Mouse (Mus musculus) CH12.LX (cell line): ENCODE data around the gene Galnt18. TPM values are rescaled to one million over a fixed set of nuclear protein-coding genes. Genes with fewer than 3 reads are reported as not detected.

Experiments used
- DNase-seq: peaks from one replicate; pipeline ENCODE4 v3.0.0-alpha.2; 2013; ENCODE audit errors: extremely low read depth
- H3K27ac ChIP-seq: 2 replicates; pipeline ENCODE4 v1.5.1; 2012; ENCODE audit warnings: low read depth, mild to moderate bottlenecking, control low read depth, moderate library complexity; ENCODE audit not compliant: insufficient read depth
- H3K27me3 ChIP-seq: replicated peaks from 2 replicates; pipeline ENCODE3; 2012; ENCODE audit warnings: inconsistent platforms
- H3K36me3 ChIP-seq, 2 experiments: replicated peaks in 1 of 2; 2 replicates each; pipeline versions ENCODE3 to v1.6.1; 2012; ENCODE audit warnings: inconsistent platforms in 1 of 2, low read length in 1 of 2, mild to moderate bottlenecking in 1 of 2, mixed read lengths in 1 of 2, moderate library complexity in 1 of 2; ENCODE audit not compliant: control insufficient read depth in 1 of 2, insufficient read depth in 1 of 2
- H3K4me1 ChIP-seq, 2 experiments: 2 replicates each; pipeline ENCODE4 v1.6.1; 2012; ENCODE audit warnings: inconsistent platforms in 1 of 2, moderate library complexity in 1 of 2; ENCODE audit not compliant: insufficient read depth in 2 of 2, control insufficient read depth in 1 of 2
- H3K4me2 ChIP-seq: 2 replicates; pipeline ENCODE4 v1.6.1; 2012; ENCODE audit warnings: low read depth, mild to moderate bottlenecking, control low read depth; ENCODE audit not compliant: poor library complexity, insufficient read depth, severe bottlenecking
- H3K4me3 ChIP-seq, 3 experiments: fragments of 150-350 bp in 1 of 3; sonication (generic) in 1 of 3; replicated peaks in 1 of 3; 2 replicates each; pipeline versions ENCODE3 to v1.5.1; 2011 to 2012; ENCODE audit warnings: low read depth in 2 of 3, low read length in 2 of 3, mild to moderate bottlenecking in 2 of 3, moderate library complexity in 2 of 3, control low read depth in 1 of 3, improper control_type of control experiment in 1 of 3, inconsistent platforms in 1 of 3, mixed read lengths in 1 of 3; ENCODE audit not compliant: poor library complexity in 1 of 3
- H3K79me2 ChIP-seq: replicated peaks from 2 replicates; pipeline ENCODE4 v1.6.1; 2012; ENCODE audit warnings: mild to moderate bottlenecking, moderate library complexity; ENCODE audit not compliant: control insufficient read depth, poor library complexity, insufficient read depth, severe bottlenecking; ENCODE audit errors: extremely low read depth
- H3K9ac ChIP-seq: 2 replicates; pipeline ENCODE4 v1.6.1; 2012; ENCODE audit warnings: low read depth, mild to moderate bottlenecking, control low read depth, moderate library complexity; ENCODE audit not compliant: insufficient read depth
- H3K9me3 ChIP-seq: replicated peaks from 2 replicates; pipeline ENCODE3; 2012; ENCODE audit warnings: low read length, inconsistent platforms, mixed read lengths
- BHLHE40 ChIP-seq: IDR thresholded peaks from 2 replicates; pipeline ENCODE4 v1.6.1; 2011; ENCODE audit warnings: mild to moderate bottlenecking, low read depth, low read length, improper control_type of control experiment
- CHD1 ChIP-seq: IDR thresholded peaks from 2 replicates; pipeline ENCODE4 v1.6.1; 2012; ENCODE audit warnings: low read depth, low read length, improper control_type of control experiment, inconsistent platforms
- CHD2 ChIP-seq: IDR thresholded peaks from 2 replicates; pipeline ENCODE4 v1.6.1; 2011; ENCODE audit warnings: low read length, improper control_type of control experiment
- ELF1 ChIP-seq: IDR thresholded peaks from 2 replicates; pipeline ENCODE4 v1.6.1; 2014; ENCODE audit warnings: low read depth, mild to moderate bottlenecking, inconsistent platforms, low read length, improper control_type of control experiment
- ETS1 ChIP-seq: conservative IDR thresholded peaks from 2 replicates; pipeline ENCODE4 v1.6.1; 2012; ENCODE audit warnings: low read depth, mild to moderate bottlenecking, inconsistent platforms, low read length, improper control_type of control experiment, moderate library complexity
- GABPA ChIP-seq: IDR thresholded peaks from 2 replicates; pipeline ENCODE4 v1.6.1; 2012; ENCODE audit warnings: low read depth, low read length, improper control_type of control experiment, inconsistent platforms; ENCODE audit not compliant: insufficient replicate concordance
- HCFC1 ChIP-seq: IDR thresholded peaks from 2 replicates; pipeline ENCODE4 v1.6.1; 2012; ENCODE audit warnings: low read depth, mild to moderate bottlenecking, inconsistent platforms, low read length, improper control_type of control experiment
- JUN ChIP-seq: IDR thresholded peaks from 2 replicates; pipeline ENCODE4 v1.6.1; 2011; ENCODE audit warnings: low read depth, mild to moderate bottlenecking, low read length, improper control_type of control experiment, moderate library complexity; ENCODE audit not compliant: insufficient read depth
- MEF2A ChIP-seq: IDR thresholded peaks from 2 replicates; pipeline ENCODE4 v1.6.1; 2014; ENCODE audit warnings: low read depth, mild to moderate bottlenecking, inconsistent platforms, low read length, improper control_type of control experiment, borderline replicate concordance
- NELFE ChIP-seq: IDR thresholded peaks from 2 replicates; pipeline ENCODE4 v1.6.1; 2011; ENCODE audit warnings: low read depth, low read length, improper control_type of control experiment
- NRF1 ChIP-seq: IDR thresholded peaks from 2 replicates; pipeline ENCODE4 v1.6.1; 2014; ENCODE audit warnings: low read depth, mild to moderate bottlenecking, inconsistent platforms, low read length, improper control_type of control experiment, moderate library complexity
- POLR2A ChIP-seq: IDR thresholded peaks from 2 replicates; pipeline ENCODE4 v1.6.1; 2011; ENCODE audit warnings: low read depth, mild to moderate bottlenecking, improper control_type of control experiment, low read length
- RCOR1 ChIP-seq: conservative IDR thresholded peaks from 2 replicates; pipeline ENCODE4 v1.6.1; 2012; ENCODE audit warnings: low read depth, mild to moderate bottlenecking, inconsistent platforms, low read length, improper control_type of control experiment
- SIN3A ChIP-seq: IDR thresholded peaks from 2 replicates; pipeline ENCODE4 v1.6.1; 2012; ENCODE audit warnings: low read length, improper control_type of control experiment, inconsistent platforms
- TBP ChIP-seq: conservative IDR thresholded peaks from 2 replicates; pipeline ENCODE4 v1.6.1; 2011; ENCODE audit warnings: low read depth, low read length, improper control_type of control experiment
- TCF12 ChIP-seq: IDR thresholded peaks from 2 replicates; pipeline ENCODE4 v1.6.1; 2014; ENCODE audit warnings: low read depth, mild to moderate bottlenecking, inconsistent platforms, low read length, improper control_type of control experiment
- UBTF ChIP-seq: IDR thresholded peaks from 2 replicates; pipeline ENCODE4 v1.6.1; 2012; ENCODE audit warnings: low read depth, mild to moderate bottlenecking, inconsistent platforms, low read length, improper control_type of control experiment, moderate library complexity
- USF1 ChIP-seq: IDR thresholded peaks from 2 replicates; pipeline ENCODE4 v1.6.1; 2014; ENCODE audit warnings: low read depth, mild to moderate bottlenecking, inconsistent platforms, low read length, improper control_type of control experiment
- USF2 ChIP-seq: conservative IDR thresholded peaks from 2 replicates; pipeline ENCODE4 v1.6.1; 2011; ENCODE audit warnings: low read depth, low read length, improper control_type of control experiment
- ZC3H11A ChIP-seq: IDR thresholded peaks from 2 replicates; pipeline ENCODE4 v1.6.1; 2012; ENCODE audit warnings: low read depth, mild to moderate bottlenecking, inconsistent platforms, low read length, improper control_type of control experiment
- ZNF384 ChIP-seq: IDR thresholded peaks from 2 replicates; pipeline ENCODE4 v1.6.1; 2012; ENCODE audit warnings: low read depth, low read length, improper control_type of control experiment, inconsistent platforms
- dilution Hi-C: fragments of 300-500 bp; cut with MboI; formaldehyde crosslinking; loops from 2 replicates; pipeline ENCODE4 v1.14.3; 2020; ENCODE audit warnings: low sequenced_read_pairs; ENCODE audit not compliant: extremely low pct_unique_long_range_greater_than_20kb, extremely low pct_ligation_motif_present
- in situ Hi-C: fragments of 300-500 bp; cut with MboI; formaldehyde crosslinking; loops from 3 replicates; pipeline ENCODE4 v1.14.3; 2019; ENCODE audit warnings: low sequenced_read_pairs, low pct_ligation_motif_present, low pct_unique_long_range_greater_than_20kb, mixed read lengths
- polyA plus RNA-seq: library from polyadenylated mRNA; unstranded; fragments of >175 nt; gene quantifications from 2 replicates; pipeline ENCODE4 v1.2.1, GENCODE M21; 2012; ENCODE audit warnings: low read depth; ENCODE audit not compliant: insufficient read length
- total RNA-seq, 2 experiments: library from RNA; depleted of rRNA; stranded (reverse); fragments of 300-350 nt in 1 of 2; fragments of >200 nt in 1 of 2; gene quantifications; 2 replicates each; pipeline ENCODE4 v1.2.3; 2012 to 2014

The Galnt18 gene
- total and polyA plus RNA-seq, 3 experiments = 0.04 TPM; not detected in 2

- H3K4me1 ChIP-seq = no peaks in the 10 kb centered on the region
- no peaks in the 10 kb centered on the region for H3K27me3 ChIP-seq
- no peaks in the 10 kb centered on the region for H3K79me2 ChIP-seq
- H3K36me3 ChIP-seq = no peaks in the 10 kb centered on the region
- H3K4me2 ChIP-seq = no peak overlapping the region
- H3K9me3 ChIP-seq = no peaks in the 10 kb centered on the region
- dilution Hi-C loops (no loop called here), in situ Hi-C loops (no loop called here)
- TF ChIP-seq UBTF (no peak), CHD1 (no peak), TBP (no peak), TCF12 (no peak), USF1 (no peak), NRF1 (no peak)
- DNase-seq = no peak
- no peak overlapping the region for H3K4me3 ChIP-seq
- no peak overlapping the region for H3K27ac ChIP-seq
- H3K9ac ChIP-seq = no peak overlapping the region
Observed at GRCm38 (mm10) chr7:111467715-111468114, 312.1 kb downstream of the Galnt18 start.

- Histone ChIP-seq H3K36me3 (no peaks in the 10 kb centered on the region), H3K79me2 (no peaks in the 10 kb centered on the region), H3K27ac (no peak overlapping the region), H3K9ac (no peak overlapping the region), H3K4me2 (no peak overlapping the region), H3K4me1 (no peaks in the 10 kb centered on the region), H3K27me3 (no peaks in the 10 kb centered on the region), H3K4me3 (no peak overlapping the region), H3K9me3 (no peaks in the 10 kb centered on the region)
- in situ Hi-C loops (no loop called here), dilution Hi-C loops (no loop called here)
- no peak for TF ChIP-seq BHLHE40
- no peak for TF ChIP-seq HCFC1
- TF ChIP-seq CHD1 = no peak
- no peak for TF ChIP-seq ZNF384
- no peak for TF ChIP-seq SIN3A
- TF ChIP-seq USF2 = no peak
- TF ChIP-seq RCOR1 = no peak
- no peak for TF ChIP-seq ETS1
- no peak for TF ChIP-seq UBTF
- no peak for TF ChIP-seq CHD2
- no peak for TF ChIP-seq ZC3H11A
- no peak for TF ChIP-seq MEF2A
- no peak for TF ChIP-seq TBP
- TF ChIP-seq POLR2A = no peak
- no peak for TF ChIP-seq ELF1
- TF ChIP-seq USF1 = no peak
- TF ChIP-seq NELFE = no peak
- no peak for TF ChIP-seq JUN
- no peak for TF ChIP-seq TCF12
- TF ChIP-seq GABPA = no peak
- DNase-seq = no peak
Observed at GRCm38 (mm10) chr7:111466720-111467119, 313.1 kb downstream of the Galnt18 start.
